Mouse (Mus musculus) bone marrow, adult 2 months (tissue): ENCODE measurements around the gene Bicd2.

ENCODE experiments used
- CTCF ChIP-seq: fragments of 200-500 bp; IDR thresholded peaks from 2 replicates; pipeline ENCODE4 v1.5.1; 2011; ENCODE audit warnings: low read length, control low read depth; ENCODE audit not compliant: control insufficient read depth, insufficient read depth
- POLR2A ChIP-seq: fragments of 200-500 bp; IDR thresholded peaks from 2 replicates; pipeline ENCODE4 v1.6.1; 2011; ENCODE audit warnings: low read depth, mild to moderate bottlenecking, control low read depth, low read length, borderline replicate concordance; ENCODE audit not compliant: control insufficient read depth

- TF ChIP-seq CTCF (no peak), POLR2A (no peak)
These were observed 16.8 kb downstream of the Bicd2 start for GRCm38 (mm10) chr13:49358184-49358583.
